Mouse (Mus musculus): Measurements from ENCODE around the gene Hdac10.

GRCm38 (mm10) chr15:89074613-89075477 is 53.7 kb downstream of the Hdac10 start, which contains the start of gene Trabd:
- no peak for TF ChIP-seq CTCF (IDR thresholded peaks at IDR 0.05; ENCODE audit: low read depth)
- TF ChIP-seq EP300 (IDR thresholded peaks at IDR 0.05; ENCODE audit: low read depth): no peak

All from liver, embryonic 14.5 days (tissue).